30 mouse cellular contexts compared by ENCODE assay signal in the genomic region with DNA sequence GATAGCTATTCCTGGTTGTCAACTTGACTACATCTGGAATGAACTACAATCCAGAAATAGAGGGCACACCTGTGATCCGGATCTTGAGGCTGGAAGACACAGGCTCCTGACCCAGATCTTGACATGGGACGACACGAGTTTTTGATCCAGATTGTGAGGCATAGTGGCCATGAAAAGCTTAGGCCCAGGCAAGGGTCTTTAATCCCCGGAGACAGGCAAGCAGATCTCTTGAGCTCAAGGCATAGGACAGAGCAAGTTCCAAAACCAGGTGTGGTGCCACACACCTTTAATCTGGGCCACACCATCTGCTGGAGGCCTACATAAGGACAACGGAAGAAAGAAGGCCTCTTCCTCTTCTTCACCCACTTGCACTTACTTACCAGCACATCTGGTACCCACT. TPM values are rescaled to one million over a fixed set of nuclear protein-coding genes. Genes with fewer than 3 reads are reported as not detected.
DNase-seq lines count a peak whose midpoint lies in the region; ATAC-seq and TF ChIP-seq lines count a peak whose summit lies in the region.
"Had no signal": no experiment of that assay in that cellular context is flagged by ENCODE, and none has a peak within 500 bp of the region (broad histone marks: within the 10 kb centered on the region; RNA-seq: fewer than 3 reads in every experiment).

No protein-coding gene starts in this region.

- H3K36me3 ChIP-seq in forebrain, embryonic 10.5 days (replicated peaks): no peaks in the 10 kb centered on the region
- H3K36me3 ChIP-seq in forebrain, embryonic 13.5 days (ENCODE audit: poor library complexity, severe bottlenecking): no peaks in the 10 kb centered on the region
- H3K36me3 ChIP-seq in kidney, postnatal 0 days (ENCODE audit: insufficient read depth, low read length): no peaks in the 10 kb centered on the region
- no peaks in the 10 kb centered on the region for H3K36me3 ChIP-seq in hindbrain, embryonic 13.5 days
- H3K36me3 ChIP-seq: embryonic facial prominence, embryonic 10.5 days; embryonic facial prominence, embryonic 15.5 days; heart, embryonic 15.5 days; hindbrain, embryonic 12.5 days; limb, embryonic 12.5 days; lung, embryonic 15.5 days; midbrain, embryonic 10.5 days; neural tube, embryonic 12.5 days had no signal

- TF ChIP-seq CTCF in kidney, postnatal 0 days (IDR thresholded peaks at IDR 0.05; ENCODE audit: low read depth): no peak

- H3K27ac ChIP-seq in forebrain, embryonic 10.5 days: no peak overlapping the region
- no peak overlapping the region for H3K27ac ChIP-seq in forebrain, embryonic 13.5 days
- peak overlapping the region; percentile 76 for H3K27ac ChIP-seq in kidney, postnatal 0 days
- no peak overlapping the region for H3K27ac ChIP-seq in hindbrain, embryonic 13.5 days
- H3K27ac ChIP-seq: embryonic facial prominence, embryonic 10.5 days; embryonic facial prominence, embryonic 15.5 days; heart, embryonic 15.5 days; hindbrain, embryonic 12.5 days; limb, embryonic 12.5 days; liver, embryonic 14.5 days; lung, embryonic 15.5 days; midbrain, embryonic 10.5 days; neural tube, embryonic 12.5 days had no signal

- no peak overlapping the region for H3K4me2 ChIP-seq in forebrain, embryonic 13.5 days
- H3K4me2 ChIP-seq in kidney, postnatal 0 days (ENCODE audit: low read length): no peak overlapping the region
- H3K4me2 ChIP-seq in hindbrain, embryonic 13.5 days: no peak overlapping the region
- H3K4me2 ChIP-seq: embryonic facial prominence, embryonic 15.5 days; heart, embryonic 15.5 days; hindbrain, embryonic 12.5 days; limb, embryonic 12.5 days; lung, embryonic 15.5 days; neural tube, embryonic 12.5 days had no signal

- ATAC-seq in forebrain, embryonic 13.5 days: no peak
- ATAC-seq in kidney, postnatal 0 days (replicated peaks; ENCODE audit: low FRiP score, low read depth): no peak
- ATAC-seq in hindbrain, embryonic 13.5 days (ENCODE audit: low FRiP score): no peak
- ATAC-seq: activated CD4-positive, CD25-positive, alpha-beta regulatory T cell, adult 4 months; forebrain, embryonic 14.5 days had no signal

- H3K9ac ChIP-seq in forebrain, embryonic 13.5 days: no peak overlapping the region
- H3K9ac ChIP-seq in kidney, postnatal 0 days (ENCODE audit: low read depth, low read length): no peak overlapping the region
- no peak overlapping the region for H3K9ac ChIP-seq in hindbrain, embryonic 13.5 days
- H3K9ac ChIP-seq: embryonic facial prominence, embryonic 15.5 days; heart, embryonic 15.5 days; hindbrain, embryonic 12.5 days; limb, embryonic 12.5 days; liver, embryonic 14.5 days; lung, embryonic 15.5 days; neural tube, embryonic 12.5 days had no signal

- H3K9me3 ChIP-seq in forebrain, embryonic 10.5 days: no peaks in the 10 kb centered on the region
- no peaks in the 10 kb centered on the region for H3K9me3 ChIP-seq in forebrain, embryonic 13.5 days (replicated peaks)
- no peaks in the 10 kb centered on the region for H3K9me3 ChIP-seq in kidney, postnatal 0 days (replicated peaks; ENCODE audit: low read length)
- H3K9me3 ChIP-seq in hindbrain, embryonic 13.5 days: no peaks in the 10 kb centered on the region; the same call in 1 of the 2 replicates
- H3K9me3 ChIP-seq: embryonic facial prominence, embryonic 10.5 days; embryonic facial prominence, embryonic 15.5 days; heart, embryonic 15.5 days; hindbrain, embryonic 12.5 days; limb, embryonic 12.5 days; lung, embryonic 15.5 days; midbrain, embryonic 10.5 days; neural tube, embryonic 12.5 days had no signal

- no peaks in the 10 kb centered on the region for H3K27me3 ChIP-seq in forebrain, embryonic 10.5 days (ENCODE audit: poor library complexity, severe bottlenecking)
- no peaks in the 10 kb centered on the region for H3K27me3 ChIP-seq in forebrain, embryonic 13.5 days
- H3K27me3 ChIP-seq in kidney, postnatal 0 days (ENCODE audit: insufficient read depth, low read length): no peaks in the 10 kb centered on the region
- H3K27me3 ChIP-seq in hindbrain, embryonic 13.5 days: no peaks in the 10 kb centered on the region
- H3K27me3 ChIP-seq: CH12.LX; embryonic facial prominence, embryonic 15.5 days; heart, embryonic 15.5 days; hindbrain, embryonic 12.5 days; limb, embryonic 12.5 days; lung, embryonic 15.5 days; neural tube, embryonic 12.5 days had no signal

- WGBS in forebrain, embryonic 10.5 days: 83% methylated on average over 5 of the region's 5 CpGs
- 87% methylated on average over 5 of the region's 5 CpGs for WGBS in forebrain, embryonic 13.5 days
- 94% methylated on average over 5 of the region's 5 CpGs for WGBS in kidney, postnatal 0 days
- WGBS in hindbrain, embryonic 13.5 days: 90% methylated on average over 5 of the region's 5 CpGs

- DNase-seq in forebrain, embryonic 10.5 days (ENCODE audit: extremely low spot score, low spot score): peak; percentile 4
- no peak for DNase-seq in kidney, postnatal 0 days (ENCODE audit: low spot score)
- no peak for DNase-seq in kidney, adult 11 months
- DNase-seq in testis, postnatal 10 days (ENCODE audit: low spot score): peak; percentile 11
- no peak for DNase-seq in testis, postnatal 14 days (ENCODE audit: low spot score)
- DNase-seq in spleen, adult 18-20 months: no peak
- DNase-seq: adrenal gland, adult 2 months; adrenal gland, postnatal 36 days; cerebellum, adult 2 months; cerebellum, postnatal 25 days; gastrocnemius, postnatal 14 days; heart, postnatal 36 days; layer of hippocampus, adult 9-11 months; right cerebral cortex, adult 18-20 months; thymus, postnatal 25 days had no signal

- no peak overlapping the region for H3K4me3 ChIP-seq in forebrain, embryonic 10.5 days
- H3K4me3 ChIP-seq in forebrain, embryonic 13.5 days: no peak overlapping the region
- H3K4me3 ChIP-seq in kidney, postnatal 0 days (replicated peaks; ENCODE audit: low read depth, low read length): no peak overlapping the region
- no peak overlapping the region for H3K4me3 ChIP-seq in hindbrain, embryonic 13.5 days
- H3K4me3 ChIP-seq: embryonic facial prominence, embryonic 10.5 days; embryonic facial prominence, embryonic 15.5 days; heart, embryonic 15.5 days; hindbrain, embryonic 12.5 days; limb, embryonic 12.5 days; lung, embryonic 15.5 days; midbrain, embryonic 10.5 days; myocyte; neural tube, embryonic 12.5 days had no signal

- no peaks in the 10 kb centered on the region for H3K4me1 ChIP-seq in forebrain, embryonic 10.5 days
- H3K4me1 ChIP-seq in forebrain, embryonic 13.5 days: 0 out of 2 replicates have a peak, but pooled peaks cover 5% of the 10 kb centered on the region
- 0 out of 2 replicates have a peak, but pooled peaks cover 2% of the 10 kb centered on the region for H3K4me1 ChIP-seq in kidney, postnatal 0 days (replicated peaks; ENCODE audit: insufficient read depth, low read length)
- H3K4me1 ChIP-seq in hindbrain, embryonic 13.5 days (replicated peaks): peaks cover 6% of the 10 kb centered on the region; the same call in 1 of the 2 replicates
- H3K4me1 ChIP-seq: embryonic facial prominence, embryonic 15.5 days; hindbrain, embryonic 12.5 days; limb, embryonic 12.5 days; lung, embryonic 15.5 days; midbrain, embryonic 10.5 days; neural tube, embryonic 12.5 days had no signal

RNA-seq across cellular contexts. Expression of a gene that starts 50.2 kb away (rescaled TPM):
- 40.9 and 41.8 TPM in 2 replicates for polyA plus RNA-seq in forebrain, embryonic 10.5 days (2016; fragmentation: Nextera tagmentation; extraction: Ambion mirVana)
- polyA plus RNA-seq in forebrain, embryonic 13.5 days (2015; fragmentation: Nextera tagmentation; extraction: Ambion mirVana): 40.4 and 47.1 TPM in 2 replicates
- 27.7 and 29.5 TPM in 2 replicates for polyA plus RNA-seq in kidney, postnatal 0 days (2015; fragmentation: Nextera tagmentation; extraction: Ambion mirVana)
- polyA plus RNA-seq in hindbrain, embryonic 13.5 days (2015; fragmentation: Nextera tagmentation; extraction: Ambion mirVana): 44.4 and 45.0 TPM in 2 replicates

Comparison
In these comparisons a context has a peak if more than half of its experiments do, and no peak if none do; other contexts are left out.
1. DNase-seq: peak in forebrain, embryonic 10.5 days (single experiment) and testis, postnatal 10 days (single experiment); none in kidney, postnatal 0 days (single experiment), kidney, adult 11 months (single experiment), testis, postnatal 14 days (single experiment) and spleen, adult 18-20 months (0 of 2).